Mouse (Mus musculus): ENCODE measurements around the gene Stambp. TPM values are rescaled to one million over a fixed set of nuclear protein-coding genes. Genes with fewer than 3 reads are reported as not detected.

Stambp gene
- polyA plus RNA-seq, 1 experiment from 2014 or later: 28.3 TPM

DNA sequence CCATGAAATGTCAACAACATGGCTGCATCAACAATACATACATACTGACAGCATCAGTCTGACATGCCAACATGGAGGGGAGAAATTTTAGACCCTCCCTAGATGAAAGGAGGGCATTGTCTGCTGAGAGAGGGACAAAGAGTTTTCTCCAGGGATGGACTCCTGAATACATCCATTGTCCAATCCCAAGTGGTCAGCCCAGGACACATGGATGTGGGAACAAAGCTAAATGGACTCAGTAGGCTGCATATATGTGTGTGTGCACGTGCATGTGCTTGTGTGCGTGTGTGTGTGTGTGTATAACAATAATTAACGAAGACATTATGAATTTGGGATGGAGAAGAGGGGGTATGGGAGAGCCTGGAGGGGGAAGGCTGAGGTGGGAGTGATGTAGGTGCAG lies 26.8 kb downstream of the Stambp start:
- Histone ChIP-seq H3K4me2 (replicated peaks; ENCODE audit: low read depth, low read length) (no peak overlapping the region), H3K36me3 (ENCODE audit: control insufficient read depth, insufficient read depth, low read length) (peaks cover 3% of the 10 kb centered on the region; the same call in 1 of the 2 replicates), H3K4me1 (ENCODE audit: control insufficient read depth, insufficient read depth, low read length) (peaks cover 7% of the 10 kb centered on the region; the same call in 1 of the 2 replicates), H3K9ac (replicated peaks; ENCODE audit: low read depth, low read length) (no peak overlapping the region), H3K4me3 (ENCODE audit: low read depth, low read length) (no peak overlapping the region), H3K27me3 (ENCODE audit: control insufficient read depth, insufficient read depth, low read length) (no peaks in the 10 kb centered on the region), H3K27ac (ENCODE audit: low read length) (no peak overlapping the region), H3K9me3 (ENCODE audit: control insufficient read depth, low read depth, low read length) (no peaks in the 10 kb centered on the region)
- no peak for ATAC-seq (ENCODE audit: insufficient number of reproducible peaks, insufficient read depth, low FRiP score, low read depth)
- WGBS: 89% methylated on average over 3 of the region's 3 CpGs

DNA sequence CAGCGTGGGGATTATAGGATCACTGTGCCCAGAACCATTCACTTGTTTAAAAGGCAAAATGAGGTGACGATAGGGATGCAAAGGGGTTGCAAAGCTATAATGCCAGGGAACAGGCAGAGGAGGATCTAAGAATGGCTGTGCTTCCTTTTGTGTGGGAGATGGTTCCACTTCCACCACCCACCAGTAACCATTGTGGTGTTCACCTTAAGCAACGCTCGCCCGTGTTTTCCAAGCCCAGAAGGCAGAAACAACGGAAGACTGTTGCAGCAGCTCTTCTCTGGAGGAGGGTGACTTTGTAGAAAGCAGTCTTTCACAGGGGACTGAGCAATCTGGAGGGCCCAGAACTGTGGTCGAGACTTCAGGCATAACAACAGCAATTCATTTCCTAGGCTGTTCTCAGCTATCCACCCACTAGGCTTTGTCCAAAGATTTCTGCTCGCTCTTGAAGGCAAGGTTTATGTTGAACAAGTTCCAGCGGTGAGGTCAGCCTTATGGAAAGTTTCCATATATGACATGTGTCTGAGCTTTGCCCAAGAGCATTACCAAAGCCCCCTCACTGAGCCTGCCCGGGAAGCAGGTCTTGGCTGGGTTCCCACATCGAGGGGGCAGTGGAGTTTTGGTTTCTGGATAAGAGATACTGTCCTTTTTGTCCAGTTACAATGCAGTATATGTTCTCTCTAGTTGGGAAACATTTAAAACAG lies 30.6 kb downstream of the Stambp start:
- no peaks in the 10 kb centered on the region for H3K36me3 ChIP-seq (ENCODE audit: control insufficient read depth, insufficient read depth, low read length)
- H3K9ac ChIP-seq (replicated peaks; ENCODE audit: low read depth, low read length): no peak overlapping the region
- peak; percentile 72; the same call in 1 of the 2 replicates for ATAC-seq (ENCODE audit: insufficient number of reproducible peaks, insufficient read depth, low FRiP score, low read depth)
- 63% methylated on average over 11 of the region's 11 CpGs for WGBS
- H3K27me3 ChIP-seq (ENCODE audit: control insufficient read depth, insufficient read depth, low read length): no peaks in the 10 kb centered on the region
- H3K4me1 ChIP-seq (ENCODE audit: control insufficient read depth, insufficient read depth, low read length): peaks cover 7% of the 10 kb centered on the region; the same call in 1 of the 2 replicates
- H3K4me2 ChIP-seq (replicated peaks; ENCODE audit: low read depth, low read length): no peak overlapping the region
- no peak overlapping the region for H3K4me3 ChIP-seq (ENCODE audit: low read depth, low read length)
- H3K9me3 ChIP-seq (ENCODE audit: control insufficient read depth, low read depth, low read length): no peaks in the 10 kb centered on the region
- peak overlapping the region; percentile 89 for H3K27ac ChIP-seq (ENCODE audit: low read length)

DNA sequence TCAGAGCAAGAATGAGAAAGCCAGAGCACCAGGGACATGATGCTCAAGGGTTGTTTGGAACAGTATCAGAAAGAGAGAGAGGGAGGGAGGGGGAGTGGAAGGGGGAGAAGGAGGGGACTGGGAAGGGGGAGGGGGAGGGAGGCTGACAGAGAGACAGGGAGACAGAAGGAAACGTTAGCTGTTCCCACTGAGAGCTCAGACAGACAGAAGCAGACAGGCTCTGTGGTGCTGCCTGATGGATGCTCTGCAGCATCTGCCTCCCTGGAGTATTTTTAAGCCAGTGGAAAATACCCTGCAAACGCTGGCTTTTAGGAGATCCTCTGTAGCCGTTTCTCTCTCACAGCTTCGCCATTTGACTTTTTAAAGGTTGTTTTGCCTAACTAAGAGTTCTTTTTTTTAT lies 32.5 kb downstream of the Stambp start:
- peaks cover 7% of the 10 kb centered on the region for H3K4me1 ChIP-seq (ENCODE audit: control insufficient read depth, insufficient read depth, low read length)
- no peak overlapping the region for H3K4me2 ChIP-seq (replicated peaks; ENCODE audit: low read depth, low read length)
- no peaks in the 10 kb centered on the region for H3K9me3 ChIP-seq (ENCODE audit: control insufficient read depth, low read depth, low read length)
- no peaks in the 10 kb centered on the region for H3K36me3 ChIP-seq (ENCODE audit: control insufficient read depth, insufficient read depth, low read length)
- no peak for ATAC-seq (ENCODE audit: insufficient number of reproducible peaks, insufficient read depth, low FRiP score, low read depth)
- H3K9ac ChIP-seq (replicated peaks; ENCODE audit: low read depth, low read length): no peak overlapping the region
- no peaks in the 10 kb centered on the region for H3K27me3 ChIP-seq (ENCODE audit: control insufficient read depth, insufficient read depth, low read length)
- peak overlapping the region; percentile 61; the same call in 1 of the 2 replicates for H3K27ac ChIP-seq (ENCODE audit: low read length)
- no peak overlapping the region for H3K4me3 ChIP-seq (ENCODE audit: low read depth, low read length)
- 39% methylated on average over 4 of the region's 4 CpGs for WGBS

DNA sequence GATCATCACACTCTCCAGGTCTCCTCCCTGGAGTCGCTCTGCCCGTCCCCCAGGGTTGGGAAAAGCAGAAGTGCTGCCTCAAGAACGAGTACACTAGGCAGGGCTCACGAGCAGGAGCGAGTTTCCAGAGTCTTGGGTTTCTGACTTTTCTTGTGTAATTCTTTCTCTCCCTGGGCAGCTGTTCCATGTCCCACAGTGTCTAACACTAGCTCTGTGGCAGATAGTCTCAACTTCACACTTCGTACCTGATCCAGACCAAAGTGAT lies 35.8 kb downstream of the Stambp start:
- Histone ChIP-seq H3K4me1 (ENCODE audit: control insufficient read depth, insufficient read depth, low read length) (peaks cover 6% of the 10 kb centered on the region), H3K27me3 (ENCODE audit: control insufficient read depth, insufficient read depth, low read length) (no peaks in the 10 kb centered on the region), H3K27ac (ENCODE audit: low read length) (peak overlapping the region; percentile 87), H3K9me3 (ENCODE audit: control insufficient read depth, low read depth, low read length) (no peaks in the 10 kb centered on the region), H3K9ac (replicated peaks; ENCODE audit: low read depth, low read length) (no peak overlapping the region), H3K4me3 (ENCODE audit: low read depth, low read length) (no peak overlapping the region), H3K4me2 (replicated peaks; ENCODE audit: low read depth, low read length) (no peak overlapping the region), H3K36me3 (ENCODE audit: control insufficient read depth, insufficient read depth, low read length) (no peaks in the 10 kb centered on the region)
- WGBS: 24% methylated on average over 6 of the region's 6 CpGs
- ATAC-seq (ENCODE audit: insufficient number of reproducible peaks, insufficient read depth, low FRiP score, low read depth): no peak

DNA sequence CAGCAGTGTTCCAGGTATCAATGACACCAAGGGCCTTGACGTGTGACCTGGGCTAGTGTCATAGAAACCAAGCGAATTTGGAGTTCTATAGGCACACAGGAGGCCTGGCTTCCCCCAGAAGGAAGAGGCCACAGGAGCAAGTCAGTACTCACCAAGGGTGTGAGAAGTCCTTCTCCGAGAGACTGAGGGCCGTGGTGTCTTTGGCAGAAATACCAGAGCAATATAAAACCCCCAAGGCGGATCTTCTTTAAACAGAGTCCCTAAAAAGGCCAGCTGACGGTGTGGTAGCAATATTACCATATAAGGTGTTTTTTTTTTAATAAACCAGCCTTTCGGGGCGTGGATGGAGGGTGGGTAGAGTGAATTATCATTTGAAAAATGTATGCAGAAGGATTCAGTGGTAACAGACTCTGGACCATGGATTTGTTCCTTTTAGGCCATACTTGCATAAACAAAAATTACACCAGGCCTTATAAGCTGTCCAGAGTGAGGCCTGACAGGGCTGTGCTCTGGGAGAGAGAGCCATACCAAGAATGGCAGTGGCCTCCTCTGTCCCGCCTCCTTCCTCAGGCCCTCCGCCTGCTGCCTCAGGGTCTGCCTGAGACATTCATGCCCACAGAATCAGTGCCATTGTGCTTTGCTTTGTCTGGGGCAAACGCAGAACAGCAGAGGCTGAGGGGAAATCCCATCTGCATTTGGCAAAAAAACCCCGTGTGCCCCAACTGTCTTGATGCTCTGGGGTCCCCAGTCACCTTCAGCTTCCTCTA lies 36.3 kb downstream of the Stambp start, which contains the start of gene Actg2:
Gene Actg2, minus strand, starts transcription at position 238 of the 767 bp plus-strand sequence.
- Histone ChIP-seq H3K4me3 (ENCODE audit: low read depth, low read length) (peak within 1 kb of the TSS; percentile 16), H3K4me2 (replicated peaks; ENCODE audit: low read depth, low read length) (peak within 1 kb of the TSS; percentile 22), H3K27me3 (ENCODE audit: control insufficient read depth, insufficient read depth, low read length) (no peaks in the 10 kb centered on the region), H3K9me3 (ENCODE audit: control insufficient read depth, low read depth, low read length) (no peaks in the 10 kb centered on the region), H3K36me3 (ENCODE audit: control insufficient read depth, insufficient read depth, low read length) (no peaks in the 10 kb centered on the region), H3K27ac (ENCODE audit: low read length) (peak within 1 kb of the TSS; percentile 87), H3K9ac (replicated peaks; ENCODE audit: low read depth, low read length) (peak within 1 kb of the TSS; percentile 33), H3K4me1 (ENCODE audit: control insufficient read depth, insufficient read depth, low read length) (peaks cover under 1% of the 10 kb centered on the region)
- WGBS: 44% methylated on average over 12 of the region's 12 CpGs
- peak; percentile 71; the same call in 1 of the 2 replicates for ATAC-seq (ENCODE audit: insufficient number of reproducible peaks, insufficient read depth, low FRiP score, low read depth)

DNA sequence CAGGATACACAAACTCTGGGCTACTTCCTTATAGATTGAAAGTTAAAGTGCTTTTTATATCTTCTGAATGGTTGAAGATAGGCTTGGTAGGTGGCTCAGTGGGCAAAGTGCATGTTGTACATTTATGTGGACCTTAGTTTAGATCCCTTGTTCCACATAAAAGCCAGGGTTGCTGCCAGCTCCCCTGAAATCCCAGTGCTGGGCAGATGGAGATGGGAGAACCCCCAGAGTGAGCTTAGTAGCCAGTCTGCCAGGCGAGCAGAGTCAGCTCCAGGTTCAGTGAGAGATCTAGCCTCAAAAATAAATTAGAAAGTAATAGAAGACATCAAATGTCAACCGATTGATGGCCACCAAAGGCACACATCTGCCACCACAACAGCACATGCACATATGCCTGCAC lies 39.9 kb downstream of the Stambp start:
- no peak for ATAC-seq (ENCODE audit: insufficient number of reproducible peaks, insufficient read depth, low FRiP score, low read depth)
- no peaks in the 10 kb centered on the region for H3K36me3 ChIP-seq (ENCODE audit: control insufficient read depth, insufficient read depth, low read length)
- no peaks in the 10 kb centered on the region for H3K9me3 ChIP-seq (ENCODE audit: control insufficient read depth, low read depth, low read length)
- 69% methylated on average over 2 of the region's 2 CpGs for WGBS
- H3K27me3 ChIP-seq (ENCODE audit: control insufficient read depth, insufficient read depth, low read length): no peaks in the 10 kb centered on the region
- no peaks in the 10 kb centered on the region; the same call in 1 of the 2 replicates for H3K4me1 ChIP-seq (ENCODE audit: control insufficient read depth, insufficient read depth, low read length)
- peak overlapping the region; percentile 9; the same call in 1 of the 2 replicates for H3K4me3 ChIP-seq (ENCODE audit: low read depth, low read length)
- H3K27ac ChIP-seq (ENCODE audit: low read length): no peak overlapping the region
- H3K9ac ChIP-seq (replicated peaks; ENCODE audit: low read depth, low read length): no peak overlapping the region
- peak overlapping the region; percentile 26; the same call in 1 of the 2 replicates for H3K4me2 ChIP-seq (replicated peaks; ENCODE audit: low read depth, low read length)

DNA sequence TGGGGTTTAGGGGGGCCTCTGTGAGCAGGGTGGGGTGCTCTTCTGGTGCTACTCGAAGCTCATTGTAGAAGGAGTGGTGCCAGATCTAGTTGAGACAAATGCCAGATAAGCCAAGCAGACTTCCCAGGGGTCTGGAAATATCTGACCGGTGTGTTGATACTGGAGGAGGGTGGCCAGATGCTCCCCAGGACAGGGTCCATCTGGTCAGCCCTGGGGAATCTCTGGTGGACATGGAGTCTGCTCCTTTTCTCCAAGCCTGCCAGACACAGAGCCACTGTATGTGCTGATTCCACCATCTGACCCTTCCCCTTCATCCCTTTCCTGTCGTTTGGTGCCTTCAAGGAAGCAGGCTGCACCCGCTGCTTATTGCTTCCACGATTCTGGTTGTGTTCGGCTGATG lies 49.3 kb downstream of the Stambp start:
- H3K4me2 ChIP-seq (replicated peaks; ENCODE audit: low read depth, low read length): no peak overlapping the region
- H3K36me3 ChIP-seq (ENCODE audit: control insufficient read depth, insufficient read depth, low read length): no peaks in the 10 kb centered on the region
- H3K4me1 ChIP-seq (ENCODE audit: control insufficient read depth, insufficient read depth, low read length): no peaks in the 10 kb centered on the region
- H3K27me3 ChIP-seq (ENCODE audit: control insufficient read depth, insufficient read depth, low read length): no peaks in the 10 kb centered on the region
- no peak overlapping the region for H3K4me3 ChIP-seq (ENCODE audit: low read depth, low read length)
- no peak overlapping the region for H3K27ac ChIP-seq (ENCODE audit: low read length)
- WGBS: 26% methylated on average over 6 of the region's 6 CpGs
- ATAC-seq (ENCODE audit: insufficient number of reproducible peaks, insufficient read depth, low FRiP score, low read depth): no peak
- no peaks in the 10 kb centered on the region for H3K9me3 ChIP-seq (ENCODE audit: control insufficient read depth, low read depth, low read length)
- no peak overlapping the region for H3K9ac ChIP-seq (replicated peaks; ENCODE audit: low read depth, low read length)

DNA sequence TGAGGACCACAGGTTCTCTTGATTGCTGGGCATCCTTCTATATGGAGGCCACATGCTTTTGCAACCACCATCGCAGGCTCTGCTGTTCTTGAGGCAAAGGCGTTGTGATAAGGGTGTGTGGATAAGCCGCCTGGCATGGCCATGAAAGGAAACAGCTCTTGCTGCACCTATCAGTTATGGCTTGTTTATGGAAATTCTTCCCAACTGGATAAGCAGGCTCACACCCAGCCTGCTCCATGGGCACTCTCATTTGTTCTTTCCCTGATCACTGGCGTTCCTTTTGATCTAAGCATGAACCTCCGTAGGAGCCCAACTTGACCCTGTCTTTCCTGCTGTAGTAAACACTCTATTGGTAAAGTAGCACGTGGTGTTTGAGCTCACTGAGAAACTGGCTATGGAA lies 50.7 kb downstream of the Stambp start:
- Histone ChIP-seq H3K4me2 (replicated peaks; ENCODE audit: low read depth, low read length) (no peak overlapping the region), H3K27ac (ENCODE audit: low read length) (no peak overlapping the region), H3K36me3 (ENCODE audit: control insufficient read depth, insufficient read depth, low read length) (no peaks in the 10 kb centered on the region), H3K9me3 (ENCODE audit: control insufficient read depth, low read depth, low read length) (no peaks in the 10 kb centered on the region), H3K4me3 (ENCODE audit: low read depth, low read length) (no peak overlapping the region), H3K27me3 (ENCODE audit: control insufficient read depth, insufficient read depth, low read length) (no peaks in the 10 kb centered on the region), H3K9ac (replicated peaks; ENCODE audit: low read depth, low read length) (no peak overlapping the region), H3K4me1 (ENCODE audit: control insufficient read depth, insufficient read depth, low read length) (no peaks in the 10 kb centered on the region)
- WGBS: 57% methylated on average over 6 of the region's 6 CpGs
- no peak for ATAC-seq (ENCODE audit: insufficient number of reproducible peaks, insufficient read depth, low FRiP score, low read depth)
